Comparison of ENCODE assay signal across 8 mouse cellular contexts in the genomic region with DNA sequence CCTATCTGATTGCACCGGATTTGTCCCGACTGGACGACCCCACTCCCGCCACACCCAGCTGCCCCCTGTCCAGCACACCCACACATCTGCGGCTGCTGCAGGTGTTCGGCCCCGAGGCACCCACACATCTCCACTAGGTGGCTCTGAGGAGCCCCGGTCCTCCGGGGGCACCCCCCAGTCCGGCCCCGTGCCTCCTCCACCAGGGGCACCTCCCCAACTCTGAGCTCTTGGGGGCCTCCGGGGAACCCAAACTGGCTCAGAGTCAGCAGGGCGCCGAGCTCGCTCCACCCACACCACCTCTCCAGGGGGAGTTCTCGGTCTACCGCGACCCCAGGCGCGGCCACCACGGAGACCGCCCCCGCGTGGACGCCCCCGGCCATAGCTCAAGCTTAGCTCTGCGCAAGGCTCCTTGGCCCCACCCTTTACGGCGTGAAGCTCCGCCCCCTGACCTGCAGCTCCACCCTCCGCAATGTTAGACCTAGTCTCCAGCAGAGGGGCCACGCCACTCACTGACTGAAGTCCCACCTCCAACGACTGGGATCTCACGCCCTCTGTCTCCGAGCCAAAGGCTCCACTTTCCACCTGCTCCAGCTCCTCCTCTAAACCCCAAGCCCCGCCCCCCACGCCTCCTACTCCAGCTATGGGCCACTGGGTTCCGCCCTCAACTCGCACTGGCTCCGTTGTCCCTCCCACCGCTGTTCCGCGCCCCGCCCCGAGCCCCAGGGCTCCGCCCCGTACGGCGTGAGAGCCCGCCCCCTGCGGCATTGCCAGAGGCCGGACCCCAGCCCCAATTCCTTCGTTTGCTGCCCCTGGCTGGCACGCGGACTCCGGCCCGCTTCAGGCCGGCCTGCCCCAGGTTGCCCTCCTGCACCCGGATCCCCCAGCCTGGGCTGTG. TPM values are rescaled to one million over a fixed set of nuclear protein-coding genes. Genes with fewer than 3 reads are reported as not detected.
DNase-seq lines count a peak whose midpoint lies in the region; ATAC-seq and TF ChIP-seq lines count a peak whose summit lies in the region.

No protein-coding gene starts in this region.

- under 1% methylated on average over 59 of the region's 59 CpGs for WGBS in forebrain, embryonic 15.5 days
- WGBS in lung, adult 2 months = under 1% methylated on average over 58 of the region's 59 CpGs

- peak overlapping the region; percentile 80 to 93 for H3K4me3 ChIP-seq in ES-E14 (ENCODE audit: insufficient read depth in 1 of 2, low read depth in 1 of 2, low read length in 2 of 2, poor library complexity in 1 of 2, severe bottlenecking in 1 of 2)
- H3K4me3 ChIP-seq in forebrain, embryonic 15.5 days = peak overlapping the region; percentile 73
- peak overlapping the region; percentile 80 for H3K4me3 ChIP-seq in lung, adult 2 months (replicated peaks; ENCODE audit: extremely low read depth, low read depth, low read length)

- in situ Hi-C loops in ES-E14 (cut with MboI; ENCODE audit: low sequenced_read_pairs in 2 of 2, unreplicated experiment in 2 of 2) = no loop called here

- peak overlapping the region; percentile 82 for H3K4me2 ChIP-seq in forebrain, embryonic 15.5 days (replicated peaks)

- H3K27me3 ChIP-seq in forebrain, embryonic 15.5 days = no peaks in the 10 kb centered on the region

- TF ChIP-seq POLR2A in lung, adult 2 months (IDR thresholded peaks at IDR 0.05; ENCODE audit: borderline replicate concordance, extremely low read depth, low read depth, low read length) = peak; percentile 57; the same call in 1 of the 2 replicates

- H3K9me3 ChIP-seq in ES-E14 (ENCODE audit: control insufficient read depth, insufficient read depth, low read depth, low read length) = no peaks in the 10 kb centered on the region
- no peaks in the 10 kb centered on the region for H3K9me3 ChIP-seq in forebrain, embryonic 15.5 days

- peak overlapping the region; percentile 90 for H3K27ac ChIP-seq in ES-E14 (ENCODE audit: insufficient read depth, low read depth, low read length, poor library complexity, severe bottlenecking)
- peak overlapping the region; percentile 96 for H3K27ac ChIP-seq in forebrain, embryonic 15.5 days (replicated peaks)

- H3K36me3 ChIP-seq in ES-E14 (ENCODE audit: control insufficient read depth, insufficient read depth, low read length, poor library complexity, severe bottlenecking) = peaks cover 39% of the 10 kb centered on the region
- H3K36me3 ChIP-seq in forebrain, embryonic 15.5 days = peaks cover 28% of the 10 kb centered on the region

- DNase-seq in ES-E14 (ENCODE audit: low read depth, low spot score) = peak; percentile 100
- DNase-seq in cerebellum, adult 11-12 months = peak; percentile 99
- DNase-seq in heart, postnatal 25 days (ENCODE audit: low spot score) = peak; percentile 98
- DNase-seq in layer of hippocampus, adult 18-20 months (ENCODE audit: low spot score in 2 of 2) = peak; percentile 99
- DNase-seq in lung, adult 2 months = peak; percentile 99
- peak; percentile 99 for DNase-seq in thymus, adult 18-20 months

- ATAC-seq in forebrain, embryonic 15.5 days (replicated peaks) = peak; percentile 86
- ATAC-seq in neutrophil, adult 5-6 weeks (ENCODE audit: extremely low read depth, insufficient number of reproducible peaks, low FRiP score, poor library complexity, severe bottlenecking) = peak; percentile 81

- TF ChIP-seq CTCF in lung, adult 2 months (IDR thresholded peaks at IDR 0.05; ENCODE audit: insufficient read depth, low read length) = peak; percentile 31; the same call in 1 of the 2 replicates

- peak overlapping the region; percentile 97 for H3K9ac ChIP-seq in ES-E14 (ENCODE audit: insufficient read depth, low read depth, low read length, poor library complexity, severe bottlenecking)
- H3K9ac ChIP-seq in forebrain, embryonic 15.5 days (replicated peaks) = peak overlapping the region; percentile 69

- intact Hi-C loops in heart, postnatal 25 days (cut with DNase I) = loop anchor here (5.0 kb wide), 1 partner anchor 43 kb away; no protein-coding TSS in a partner anchor

- peaks cover 3 to 13% of the 10 kb centered on the region in 2 experiments; a peak in 3 of 4 replicates for H3K4me1 ChIP-seq in ES-E14 (ENCODE audit: control insufficient read depth in 2 of 2, insufficient read depth in 2 of 2, low read length in 2 of 2, poor library complexity in 1 of 2)
- peaks cover 49% of the 10 kb centered on the region for H3K4me1 ChIP-seq in forebrain, embryonic 15.5 days
- peaks cover 15% of the 10 kb centered on the region for H3K4me1 ChIP-seq in lung, adult 2 months (ENCODE audit: control insufficient read depth, insufficient read depth, low read length)

TF ChIP-seq in ES-E14, 5 proteins besides CTCF, POLR2A, EP300 and RAD21:
- no peak for TF ChIP-seq ZNF384 (IDR thresholded peaks at IDR 0.05; ENCODE audit: low read depth, low read length)
- TF ChIP-seq MAFK (IDR thresholded peaks at IDR 0.05; ENCODE audit: insufficient read depth, low read depth, low read length) = no peak
- no peak for TF ChIP-seq ZC3H11A (IDR thresholded peaks at IDR 0.05; ENCODE audit: borderline replicate concordance, low read depth, low read length)
- no peak for TF ChIP-seq CHD2 (IDR thresholded peaks at IDR 0.05; ENCODE audit: low read depth, low read length)
- TF ChIP-seq HCFC1 (IDR thresholded peaks at IDR 0.05; ENCODE audit: borderline replicate concordance, insufficient read depth, low read length) = no peak
TF ChIP-seq in ES-E14: peak in this region for 0.

RNA-seq across cellular contexts. Expression of a gene that starts 0.6 kb away (rescaled TPM):
- total RNA-seq in ES-E14 (2012; rRNA removed) = 51.0 and 64.0 TPM in 2 replicates
- 83.7 and 90.9 TPM in 2 replicates for polyA plus RNA-seq in forebrain, embryonic 15.5 days (2015; fragmentation: Nextera tagmentation; extraction: Ambion mirVana)
- 10 to 100 TPM; 16.5 to 22.2 TPM for total RNA-seq in heart, postnatal 25 days (2021)
- 10 to 100 TPM; 94.2 to 94.6 TPM for total RNA-seq in layer of hippocampus, adult 18-20 months (2021)
- 42.3 and 51.3 TPM in 2 replicates for polyA plus RNA-seq in lung, adult 2 months (2012; rRNA removed)
- 30.4 and 32.4 TPM in 2 replicates for total RNA-seq in neutrophil, adult 5-6 weeks (2017)

RNA-seq across cellular contexts. Expression of a gene that starts 3.5 kb away (rescaled TPM):
- 42.3 and 55.1 TPM in 2 replicates for total RNA-seq in ES-E14 (2012; rRNA removed)
- polyA plus RNA-seq in forebrain, embryonic 15.5 days (2015; fragmentation: Nextera tagmentation; extraction: Ambion mirVana) = 11.2 and 11.5 TPM in 2 replicates
- total RNA-seq in heart, postnatal 25 days (2021) = 10 to 100 TPM; 15.6 to 17.7 TPM
- total RNA-seq in layer of hippocampus, adult 18-20 months (2021) = 10 to 100 TPM; 13.3 to 14.4 TPM
- 109 and 124 TPM in 2 replicates for polyA plus RNA-seq in lung, adult 2 months (2012; rRNA removed)
- total RNA-seq in neutrophil, adult 5-6 weeks (2017) = 12.5 and 13.6 TPM in 2 replicates

RNA-seq across cellular contexts. Expression of a gene that starts 5.0 kb away (rescaled TPM):
- total RNA-seq in ES-E14 (2012; rRNA removed) = 365 and 385 TPM in 2 replicates
- polyA plus RNA-seq in forebrain, embryonic 15.5 days (2015; fragmentation: Nextera tagmentation; extraction: Ambion mirVana) = 263 and 289 TPM in 2 replicates
- 100 to 1,000 TPM in 1 of 2 experiments, 10 to 100 TPM in 1; 83.5 to 112 TPM for total RNA-seq in heart, postnatal 25 days (2021)
- 10 to 100 TPM; 60.8 to 61.9 TPM for total RNA-seq in layer of hippocampus, adult 18-20 months (2021)
- 47.1 and 53.6 TPM in 2 replicates for polyA plus RNA-seq in lung, adult 2 months (2012; rRNA removed)
- total RNA-seq in neutrophil, adult 5-6 weeks (2017) = 20.1 and 30.6 TPM in 2 replicates

RNA-seq across cellular contexts. Expression of a gene that starts 7.7 kb away (rescaled TPM):
- 10.0 and 14.3 TPM in 2 replicates for total RNA-seq in ES-E14 (2012; rRNA removed)
- polyA plus RNA-seq in forebrain, embryonic 15.5 days (2015; fragmentation: Nextera tagmentation; extraction: Ambion mirVana) = 41.0 and 46.7 TPM in 2 replicates
- 100 to 1,000 TPM; 410 to 431 TPM for total RNA-seq in heart, postnatal 25 days (2021)
- 10 to 100 TPM; 95.2 to 95.4 TPM for total RNA-seq in layer of hippocampus, adult 18-20 months (2021)
- 30.1 and 35.3 TPM in 2 replicates for polyA plus RNA-seq in lung, adult 2 months (2012; rRNA removed)
- total RNA-seq in neutrophil, adult 5-6 weeks (2017) = 2.8 and 6.0 TPM in 2 replicates

RNA-seq across cellular contexts. Expression of a gene that starts 12.6 kb away (rescaled TPM):
- total RNA-seq in ES-E14 (2012; rRNA removed) = 14.0 and 22.0 TPM in 2 replicates
- polyA plus RNA-seq in forebrain, embryonic 15.5 days (2015; fragmentation: Nextera tagmentation; extraction: Ambion mirVana) = 20.3 and 22.8 TPM in 2 replicates
- total RNA-seq in heart, postnatal 25 days (2021) = 10 to 100 TPM; 48.2 to 56.1 TPM
- total RNA-seq in layer of hippocampus, adult 18-20 months (2021) = 10 to 100 TPM; 24.7 to 27.9 TPM
- 36.9 and 38.9 TPM in 2 replicates for polyA plus RNA-seq in lung, adult 2 months (2012; rRNA removed)
- total RNA-seq in neutrophil, adult 5-6 weeks (2017) = 16.4 and 24.4 TPM in 2 replicates

Comparison
In these comparisons a context has a peak if more than half of its experiments do, and no peak if none do; other contexts are left out.
1. Peak in every context shown above with its lines: DNase-seq, ATAC-seq, H3K4me3 ChIP-seq and H3K27ac ChIP-seq.